Mouse (Mus musculus): Measurements from ENCODE around the gene Mgrn1. TPM values are rescaled to one million over a fixed set of nuclear protein-coding genes. Genes with fewer than 3 reads are reported as not detected.

Mgrn1 gene
- polyA plus RNA-seq, 1 experiment: 0.29 TPM

DNA sequence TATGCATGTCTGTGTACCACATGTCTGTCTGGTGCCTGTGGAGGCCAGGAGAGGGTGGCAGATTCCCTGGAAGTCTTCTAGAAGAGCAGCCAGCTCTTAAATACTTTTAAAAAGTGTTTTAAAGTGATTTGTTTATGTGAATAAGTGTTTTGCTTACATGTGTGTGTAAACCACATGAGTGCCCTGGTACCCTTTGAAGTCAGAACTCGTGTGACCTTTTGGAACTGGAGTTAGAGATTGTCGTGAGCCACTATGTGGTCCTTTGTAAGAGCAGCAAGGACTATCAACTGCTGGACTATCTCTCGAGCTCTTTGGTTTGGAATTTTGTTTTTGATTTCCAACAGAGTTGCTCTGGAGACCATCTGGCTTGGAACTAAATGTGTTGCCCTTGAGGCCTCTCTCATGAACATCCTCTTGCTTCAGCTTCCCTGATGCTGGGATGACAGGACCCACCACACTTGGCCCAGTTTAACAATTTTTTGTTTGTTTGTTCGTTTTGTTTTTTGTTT lies 4.2 kb downstream of the Mgrn1 start:
- H3K4me1 ChIP-seq (ENCODE audit: control insufficient read depth): peaks cover 36% of the 10 kb centered on the region
- H3K27me3 ChIP-seq (ENCODE audit: control insufficient read depth): no peaks in the 10 kb centered on the region
- H3K36me3 ChIP-seq (ENCODE audit: control insufficient read depth): peaks cover 8% of the 10 kb centered on the region
- H3K9me3 ChIP-seq (ENCODE audit: control insufficient read depth, low read length): no peaks in the 10 kb centered on the region
- no peak overlapping the region for H3K4me3 ChIP-seq (replicated peaks)
- no peak for TF ChIP-seq GATA1 (IDR thresholded peaks at IDR 0.05; ENCODE audit: low read length)

DNA sequence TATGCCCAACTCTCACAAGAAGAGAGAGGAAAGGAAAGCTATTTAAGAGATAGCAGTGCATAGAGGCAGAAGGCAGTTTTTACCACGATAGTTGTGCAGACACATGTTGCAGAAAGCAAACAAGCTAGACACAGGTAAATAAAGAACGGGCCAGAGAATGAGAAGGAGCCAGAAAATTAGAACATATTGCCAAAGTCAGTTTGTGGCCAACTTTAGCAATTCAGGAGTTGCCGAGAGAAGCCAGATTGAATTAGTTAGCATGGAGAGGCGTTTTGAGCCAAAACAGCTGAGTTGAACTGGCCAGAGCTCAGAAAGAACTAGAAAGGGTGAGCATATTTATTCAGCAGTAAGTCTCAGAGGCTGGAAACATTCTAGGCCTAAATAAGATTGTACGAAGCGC lies 6.1 kb downstream of the Mgrn1 start:
- TF ChIP-seq TAL1 (IDR thresholded peaks at IDR 0.05; ENCODE audit: low read length) (no peak), GATA1 (IDR thresholded peaks at IDR 0.05; ENCODE audit: low read length) (no peak)
- Histone ChIP-seq H3K4me3 (replicated peaks) (no peak overlapping the region), H3K9me3 (ENCODE audit: control insufficient read depth, low read length) (no peaks in the 10 kb centered on the region), H3K36me3 (ENCODE audit: control insufficient read depth) (peaks cover 8% of the 10 kb centered on the region), H3K4me1 (ENCODE audit: control insufficient read depth) (peaks cover 36% of the 10 kb centered on the region), H3K27me3 (ENCODE audit: control insufficient read depth) (no peaks in the 10 kb centered on the region)

DNA sequence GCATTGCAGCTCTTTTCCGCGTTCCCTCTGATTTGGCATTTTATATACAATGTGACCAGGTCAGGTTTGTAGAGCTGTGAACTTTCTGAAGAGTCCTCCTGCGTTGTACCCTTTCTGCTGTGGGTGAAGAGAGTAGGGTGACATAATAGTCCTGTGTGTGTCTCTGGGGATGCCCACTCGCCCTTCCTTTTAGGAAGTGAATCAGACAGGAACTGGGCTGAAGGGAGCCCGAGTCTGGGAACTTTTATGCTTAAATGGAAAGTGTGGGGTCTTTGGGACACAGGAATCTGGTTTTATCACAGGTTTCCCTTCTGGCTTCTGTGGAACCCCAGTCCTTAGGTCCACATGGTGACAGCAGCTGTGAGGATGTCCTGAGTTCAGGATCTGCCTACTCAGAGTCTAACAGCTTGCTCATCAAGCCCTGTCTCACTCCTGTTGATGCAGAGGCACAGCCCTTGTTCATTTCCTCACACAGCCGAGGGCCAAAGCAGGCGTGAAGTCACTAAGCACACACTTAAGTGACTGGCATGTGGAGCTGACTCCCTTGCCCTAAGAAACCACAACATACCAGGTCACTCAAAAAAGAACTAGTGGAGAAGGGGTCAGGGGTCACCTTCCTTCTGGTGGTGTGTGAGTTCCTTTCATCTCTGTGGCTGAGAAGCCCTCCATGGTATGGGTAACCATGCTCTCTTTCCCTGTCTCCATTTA lies 8.3 kb downstream of the Mgrn1 start:
- Histone ChIP-seq H3K27me3 (ENCODE audit: control insufficient read depth) (no peaks in the 10 kb centered on the region), H3K9me3 (ENCODE audit: control insufficient read depth, low read length) (no peaks in the 10 kb centered on the region), H3K4me3 (replicated peaks) (no peak overlapping the region), H3K4me1 (ENCODE audit: control insufficient read depth) (peaks cover 38% of the 10 kb centered on the region), H3K36me3 (ENCODE audit: control insufficient read depth) (peaks cover 8% of the 10 kb centered on the region)
- TF ChIP-seq GATA1 (IDR thresholded peaks at IDR 0.05; ENCODE audit: low read length): no peak
- TF ChIP-seq TAL1 (IDR thresholded peaks at IDR 0.05; ENCODE audit: low read length): no peak

DNA sequence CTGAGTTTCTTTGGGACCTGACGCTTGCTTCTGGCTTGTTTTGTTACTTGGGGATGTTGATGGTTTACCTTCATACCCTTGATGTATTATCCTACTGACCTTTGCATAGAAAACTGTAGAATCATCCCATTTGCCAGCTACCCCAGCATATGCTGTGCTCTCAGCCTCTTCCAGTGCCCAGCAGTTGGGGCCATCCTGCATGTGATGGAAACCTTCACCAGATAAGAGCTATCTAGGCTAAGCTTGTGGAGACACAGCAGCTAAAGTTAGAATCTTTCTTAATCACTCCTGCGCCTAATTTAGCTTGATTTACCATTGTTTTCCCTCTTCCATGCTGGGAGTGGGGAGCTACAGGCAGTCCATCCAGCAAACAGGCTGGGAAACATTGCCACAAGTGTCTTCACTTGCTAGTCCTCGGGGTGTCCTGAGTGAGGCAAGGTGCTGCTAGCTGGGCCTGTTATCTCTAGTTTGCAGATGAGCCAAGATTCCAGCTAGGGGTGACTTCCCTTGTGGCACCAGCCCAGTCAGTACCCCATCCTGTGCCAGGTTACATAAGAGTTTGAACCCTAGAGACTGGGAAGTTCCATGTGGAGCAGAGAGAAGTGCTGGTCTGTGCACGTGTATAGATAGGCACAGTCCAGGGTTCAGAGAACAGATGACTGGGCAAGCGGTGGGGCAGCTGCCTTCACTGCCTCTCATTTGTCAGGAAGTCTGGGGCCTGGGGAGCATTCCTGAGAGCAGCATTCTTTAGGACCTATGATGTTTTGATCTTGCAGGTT lies 10.4 kb downstream of the Mgrn1 start:
- Histone ChIP-seq H3K27me3 (ENCODE audit: control insufficient read depth) (no peaks in the 10 kb centered on the region), H3K36me3 (ENCODE audit: control insufficient read depth) (peaks cover 4% of the 10 kb centered on the region), H3K9me3 (ENCODE audit: control insufficient read depth, low read length) (no peaks in the 10 kb centered on the region), H3K4me3 (replicated peaks) (no peak overlapping the region), H3K4me1 (ENCODE audit: control insufficient read depth) (peaks cover 35% of the 10 kb centered on the region)
- TF ChIP-seq GATA1 (IDR thresholded peaks at IDR 0.05; ENCODE audit: low read length) (no peak), TAL1 (IDR thresholded peaks at IDR 0.05; ENCODE audit: low read length) (peak; percentile 30; the same call in 1 of the 3 replicates)

DNA sequence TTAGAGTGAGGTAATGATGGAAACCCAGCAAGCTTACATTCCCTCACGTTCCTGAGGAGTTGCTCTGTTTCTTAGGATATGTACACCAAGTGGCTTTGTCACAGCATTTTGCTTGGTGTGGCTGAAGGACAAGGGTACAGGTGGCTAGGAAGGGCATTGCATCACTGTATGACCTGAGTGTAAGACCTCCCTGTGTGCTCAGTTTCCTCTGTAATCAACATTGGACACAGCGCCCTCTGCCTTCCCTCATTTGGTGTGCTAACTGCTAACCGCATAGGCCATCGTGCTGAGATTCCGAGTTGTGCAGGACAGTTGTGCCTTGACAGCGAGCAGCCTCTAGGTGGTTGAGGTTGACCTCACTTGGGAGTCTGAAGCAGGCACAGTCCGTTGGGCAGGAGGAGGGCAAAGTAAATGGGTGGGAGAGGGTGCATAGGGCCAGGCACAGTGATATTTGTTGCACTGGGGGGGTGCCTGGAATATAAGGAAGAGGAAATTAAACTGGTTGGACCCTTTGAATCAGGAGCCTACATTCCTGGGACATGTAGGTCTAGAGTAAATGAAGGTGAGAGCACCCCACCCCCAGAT lies 11.2 kb downstream of the Mgrn1 start:
- Histone ChIP-seq H3K9me3 (ENCODE audit: control insufficient read depth, low read length) (no peaks in the 10 kb centered on the region), H3K27me3 (ENCODE audit: control insufficient read depth) (no peaks in the 10 kb centered on the region), H3K4me3 (replicated peaks) (no peak overlapping the region), H3K36me3 (ENCODE audit: control insufficient read depth) (peaks cover 4% of the 10 kb centered on the region), H3K4me1 (ENCODE audit: control insufficient read depth) (peaks cover 35% of the 10 kb centered on the region)
- TF ChIP-seq GATA1 (IDR thresholded peaks at IDR 0.05; ENCODE audit: low read length) (no peak), TAL1 (IDR thresholded peaks at IDR 0.05; ENCODE audit: low read length) (no peak)

DNA sequence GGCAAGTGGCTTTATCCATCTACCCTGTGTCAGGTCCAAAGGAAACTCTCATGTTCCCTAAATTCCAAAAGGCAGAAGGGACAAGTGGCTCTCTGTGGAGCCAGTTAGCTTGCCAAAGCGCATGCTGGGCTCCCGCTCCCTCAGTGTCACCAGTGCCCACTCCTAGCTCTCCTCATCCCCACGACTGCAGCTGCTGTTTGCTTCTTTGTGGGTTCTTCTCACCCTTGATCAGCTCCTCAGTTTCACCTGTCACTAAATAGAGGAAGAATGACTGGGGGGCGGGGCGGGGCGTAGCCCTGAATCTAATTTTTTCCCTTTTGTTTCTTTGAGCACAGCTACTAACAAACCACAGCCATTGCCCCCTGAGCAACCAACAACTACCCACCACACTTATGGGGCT lies 12.8 kb downstream of the Mgrn1 start:
- Histone ChIP-seq H3K4me1 (ENCODE audit: control insufficient read depth) (peaks cover 32% of the 10 kb centered on the region), H3K27me3 (ENCODE audit: control insufficient read depth) (no peaks in the 10 kb centered on the region), H3K36me3 (ENCODE audit: control insufficient read depth) (peaks cover 2% of the 10 kb centered on the region; the same call in 1 of the 2 replicates), H3K9me3 (ENCODE audit: control insufficient read depth, low read length) (no peaks in the 10 kb centered on the region), H3K4me3 (replicated peaks) (no peak overlapping the region)
- TF ChIP-seq GATA1 (IDR thresholded peaks at IDR 0.05; ENCODE audit: low read length) (no peak), TAL1 (IDR thresholded peaks at IDR 0.05; ENCODE audit: low read length) (no peak)

DNA sequence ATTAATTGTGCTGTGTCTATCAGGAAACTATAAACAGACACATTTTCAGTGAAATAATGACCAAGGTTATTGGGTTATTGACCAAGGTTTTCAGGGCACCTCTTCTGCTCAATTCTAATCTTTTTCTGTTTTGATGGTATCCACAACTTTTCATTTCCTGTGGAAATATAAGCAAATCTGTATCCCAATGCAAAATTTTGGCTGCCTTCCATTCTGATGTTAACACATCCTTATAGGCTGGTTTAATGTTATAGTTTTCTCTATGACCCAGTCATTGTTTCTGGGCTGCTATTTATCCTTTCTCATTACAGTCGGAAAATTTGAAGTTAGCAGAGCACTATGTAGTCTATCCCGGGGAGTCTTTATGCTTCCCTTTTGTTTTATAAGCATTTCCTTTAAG lies 13.7 kb downstream of the Mgrn1 start:
- TF ChIP-seq GATA1 (IDR thresholded peaks at IDR 0.05; ENCODE audit: low read length) (no peak), TAL1 (IDR thresholded peaks at IDR 0.05; ENCODE audit: low read length) (no peak)
- peaks cover under 1% of the 10 kb centered on the region; the same call in 1 of the 2 replicates for H3K36me3 ChIP-seq (ENCODE audit: control insufficient read depth)
- no peaks in the 10 kb centered on the region for H3K27me3 ChIP-seq (ENCODE audit: control insufficient read depth)
- H3K9me3 ChIP-seq (ENCODE audit: control insufficient read depth, low read length): no peaks in the 10 kb centered on the region
- H3K4me3 ChIP-seq (replicated peaks): no peak overlapping the region
- H3K4me1 ChIP-seq (ENCODE audit: control insufficient read depth): peaks cover 28% of the 10 kb centered on the region

DNA sequence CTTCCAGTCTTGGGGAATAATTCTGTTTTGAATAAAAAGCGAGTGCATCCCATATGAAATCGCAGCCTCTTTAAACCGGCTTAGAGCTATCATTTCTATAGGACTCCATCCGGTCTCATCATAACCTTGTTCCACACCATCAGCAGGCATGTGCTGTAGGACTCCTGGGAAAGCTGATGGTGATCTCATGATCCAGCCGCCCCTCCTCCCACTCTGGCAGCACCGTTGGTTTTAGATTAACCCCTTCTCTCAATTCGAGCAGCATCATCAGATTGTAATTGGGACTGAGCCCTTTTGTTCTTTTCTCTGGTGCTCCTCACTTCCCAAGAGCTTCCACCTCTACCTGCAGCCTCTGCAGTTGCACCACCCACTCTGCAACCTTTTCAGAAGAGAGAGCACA lies 15.1 kb downstream of the Mgrn1 start:
- Histone ChIP-seq H3K9me3 (ENCODE audit: control insufficient read depth, low read length) (no peaks in the 10 kb centered on the region), H3K36me3 (ENCODE audit: control insufficient read depth) (no peaks in the 10 kb centered on the region), H3K27me3 (ENCODE audit: control insufficient read depth) (no peaks in the 10 kb centered on the region), H3K4me3 (replicated peaks) (no peak overlapping the region), H3K4me1 (ENCODE audit: control insufficient read depth) (peaks cover 21% of the 10 kb centered on the region)
- TF ChIP-seq TAL1 (IDR thresholded peaks at IDR 0.05; ENCODE audit: low read length): no peak
- no peak for TF ChIP-seq GATA1 (IDR thresholded peaks at IDR 0.05; ENCODE audit: low read length)

DNA sequence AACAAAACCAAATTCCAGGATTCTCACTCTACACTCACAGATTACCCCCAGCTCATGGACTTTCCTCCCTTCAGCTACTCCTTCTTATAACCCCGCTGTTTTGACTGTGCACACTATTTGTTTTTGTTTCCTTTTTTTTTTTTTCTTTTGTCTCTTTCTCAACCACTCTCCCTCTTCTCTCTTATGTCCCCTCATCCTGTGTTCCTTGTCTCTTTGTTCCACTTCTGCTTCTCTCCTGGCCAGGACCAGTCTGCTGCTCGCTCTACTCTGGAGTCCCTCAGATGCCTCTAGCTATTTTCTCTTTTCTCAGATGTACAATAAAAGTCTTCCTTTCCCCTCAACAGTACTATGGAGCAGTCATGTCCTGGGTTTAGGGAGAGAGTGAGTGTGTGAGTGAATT lies 16.3 kb downstream of the Mgrn1 start:
- H3K4me3 ChIP-seq (replicated peaks): no peak overlapping the region
- peaks cover 1% of the 10 kb centered on the region for H3K36me3 ChIP-seq (ENCODE audit: control insufficient read depth)
- no peaks in the 10 kb centered on the region for H3K27me3 ChIP-seq (ENCODE audit: control insufficient read depth)
- H3K9me3 ChIP-seq (ENCODE audit: control insufficient read depth, low read length): no peaks in the 10 kb centered on the region
- H3K4me1 ChIP-seq (ENCODE audit: control insufficient read depth): peaks cover 9% of the 10 kb centered on the region
- TF ChIP-seq GATA1 (IDR thresholded peaks at IDR 0.05; ENCODE audit: low read length): no peak
- TF ChIP-seq TAL1 (IDR thresholded peaks at IDR 0.05; ENCODE audit: low read length): no peak

Measured in erythroblast, embryonic 14.5 days (primary cell).